Mouse (Mus musculus) testis, adult 2 months (tissue): ENCODE data around the gene Raly.

ENCODE experiments used
- CTCF ChIP-seq: fragments of 200-500 bp; IDR thresholded peaks from 2 replicates; pipeline ENCODE4 v1.5.1; 2012; ENCODE audit warnings: low read depth, mild to moderate bottlenecking, inconsistent platforms, low read length, moderate library complexity; ENCODE audit not compliant: control insufficient read depth, insufficient read depth, insufficient replicate concordance
- POLR2A ChIP-seq: fragments of 200-500 bp; IDR thresholded peaks from 2 replicates; pipeline ENCODE4 v1.6.1; 2012; ENCODE audit warnings: low read depth, mild to moderate bottlenecking, inconsistent platforms, low read length, moderate library complexity; ENCODE audit not compliant: control insufficient read depth

GRCm38 (mm10) chr2:154749046-154750036 lies 41.6 kb upstream of the Raly start:
- no peak for TF ChIP-seq POLR2A
- TF ChIP-seq CTCF: no peak
